Mouse (Mus musculus): ENCODE data around the gene Akna. TPM values are rescaled to one million over a fixed set of nuclear protein-coding genes. Genes with fewer than 3 reads are reported as not detected.

Akna gene
- total and polyA plus RNA-seq, 3 experiments: 6.5 to 37.5 (median 28.0) TPM

DNA sequence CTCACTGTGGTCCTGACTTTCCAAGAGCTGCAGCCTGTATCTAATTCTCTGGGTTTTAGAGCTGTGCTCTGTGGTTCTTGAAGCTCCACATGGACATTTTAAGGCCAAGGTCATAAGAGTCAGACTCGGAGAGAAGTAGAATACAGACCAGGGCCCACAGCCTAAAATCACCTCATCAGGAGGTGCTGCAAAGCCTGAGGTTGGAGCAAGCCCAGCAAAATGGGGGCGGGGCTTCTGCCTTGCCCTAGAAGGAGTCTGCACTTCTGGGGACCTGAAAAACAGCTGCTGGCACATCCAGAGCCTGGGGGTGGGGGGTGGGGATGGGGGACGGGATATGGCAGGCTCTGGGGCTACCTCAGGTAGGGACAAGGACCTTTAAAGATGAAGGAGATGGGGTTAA lies 27.2 kb upstream of the Akna start:
- peaks cover 0 to 38% of the 10 kb centered on the region in 2 experiments for H3K36me3 ChIP-seq (replicated peaks in 1 of 2; ENCODE audit: control insufficient read depth in 1 of 2, insufficient read depth in 1 of 2, low read length in 1 of 2)
- no peak overlapping the region for H3K27ac ChIP-seq (ENCODE audit: insufficient read depth, low read depth)
- H3K4me3 ChIP-seq (replicated peaks in 1 of 3; ENCODE audit: low read depth in 2 of 3, low read length in 2 of 3, poor library complexity in 1 of 3): no peak overlapping the region
- no peaks in the 10 kb centered on the region for H3K9me3 ChIP-seq (replicated peaks; ENCODE audit: low read length)
- dilution Hi-C loops (cut with MboI; ENCODE audit: extremely low pct_ligation_motif_present, extremely low pct_unique_long_range_greater_than_20kb, low sequenced_read_pairs) (no loop called here), in situ Hi-C loops (cut with MboI; ENCODE audit: low pct_ligation_motif_present, low pct_unique_long_range_greater_than_20kb, low sequenced_read_pairs) (no loop called here)
- DNase-seq (ENCODE audit: extremely low read depth): no peak
- no peak overlapping the region for H3K9ac ChIP-seq (ENCODE audit: insufficient read depth, low read depth)
- H3K4me1 ChIP-seq (ENCODE audit: control insufficient read depth in 1 of 2, insufficient read depth in 2 of 2): peaks cover 5 to 21% of the 10 kb centered on the region in 2 experiments; a peak in 2 of 4 replicates
- no peaks in the 10 kb centered on the region for H3K27me3 ChIP-seq (replicated peaks)
- TF ChIP-seq USF2 (conservative IDR thresholded peaks at IDR 0.05; ENCODE audit: low read depth, low read length): no peak
- no peak for TF ChIP-seq ETS1 (conservative IDR thresholded peaks at IDR 0.05; ENCODE audit: low read depth, low read length)
- TF ChIP-seq ZC3H11A (IDR thresholded peaks at IDR 0.05; ENCODE audit: low read depth, low read length): no peak
- no peak for TF ChIP-seq ZKSCAN1 (IDR thresholded peaks at IDR 0.05; ENCODE audit: borderline replicate concordance, low read depth, low read length)
- no peak for TF ChIP-seq USF1 (IDR thresholded peaks at IDR 0.05; ENCODE audit: low read depth, low read length)
- no peak for TF ChIP-seq TBP (conservative IDR thresholded peaks at IDR 0.05; ENCODE audit: low read depth, low read length)
- no peak for TF ChIP-seq MAX (IDR thresholded peaks at IDR 0.05; ENCODE audit: low read length)
- TF ChIP-seq IRF4 (IDR thresholded peaks at IDR 0.05; ENCODE audit: low read depth, low read length): no peak
- TF ChIP-seq POLR2AphosphoS2 (IDR thresholded peaks at IDR 0.05; ENCODE audit: low read depth, low read length): no peak
- TF ChIP-seq NELFE (IDR thresholded peaks at IDR 0.05; ENCODE audit: low read depth, low read length): no peak
- no peak for TF ChIP-seq PAX5 (IDR thresholded peaks at IDR 0.05; ENCODE audit: low read length)
- TF ChIP-seq ZNF384 (IDR thresholded peaks at IDR 0.05; ENCODE audit: low read depth, low read length): no peak
- no peak for TF ChIP-seq MXI1 (IDR thresholded peaks at IDR 0.05; ENCODE audit: low read depth, low read length)
- TF ChIP-seq E2F4 (IDR thresholded peaks at IDR 0.05; ENCODE audit: insufficient replicate concordance, low read depth, low read length): no peak
- TF ChIP-seq TCF12 (IDR thresholded peaks at IDR 0.05; ENCODE audit: low read depth, low read length): no peak
- no peak for TF ChIP-seq MEF2A (IDR thresholded peaks at IDR 0.05; ENCODE audit: borderline replicate concordance, low read depth, low read length)
- TF ChIP-seq MAZ (IDR thresholded peaks at IDR 0.05; ENCODE audit: low read depth, low read length): no peak
- no peak for TF ChIP-seq ZMIZ1 (IDR thresholded peaks at IDR 0.05; ENCODE audit: low read depth, low read length)
- TF ChIP-seq SMC3 (IDR thresholded peaks at IDR 0.05; ENCODE audit: low read depth, low read length): no peak
- no peak overlapping the region for H3K4me2 ChIP-seq (ENCODE audit: insufficient read depth, low read depth, poor library complexity, severe bottlenecking)
- no peaks in the 10 kb centered on the region for H3K79me2 ChIP-seq (replicated peaks; ENCODE audit: control insufficient read depth, extremely low read depth, insufficient read depth, poor library complexity, severe bottlenecking)

DNA sequence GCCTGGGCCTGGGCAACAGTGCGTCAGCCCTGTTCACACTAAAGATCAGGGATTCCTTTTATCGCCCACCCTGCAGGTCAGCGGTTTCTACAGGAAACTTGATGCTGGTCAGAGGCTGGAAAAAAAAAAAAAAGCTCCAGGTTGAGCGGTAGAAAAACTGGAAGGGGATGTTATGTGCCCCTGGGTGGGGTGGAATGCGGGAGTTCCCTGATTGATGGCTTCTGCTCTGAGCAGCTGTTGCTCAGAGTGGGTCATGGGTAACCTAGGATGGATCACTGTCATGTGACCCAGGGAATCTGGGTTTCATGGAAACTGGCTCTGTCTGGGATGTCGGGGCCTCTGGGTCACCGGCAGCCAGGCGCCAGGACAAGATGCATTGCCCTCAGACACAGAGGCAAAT lies 23.2 kb upstream of the Akna start:
- dilution Hi-C loops (cut with MboI; ENCODE audit: extremely low pct_ligation_motif_present, extremely low pct_unique_long_range_greater_than_20kb, low sequenced_read_pairs) (no loop called here), in situ Hi-C loops (cut with MboI; ENCODE audit: low pct_ligation_motif_present, low pct_unique_long_range_greater_than_20kb, low sequenced_read_pairs) (loop anchor here (5.0 kb wide), 2 partner anchors 66 to 136 kb away; no protein-coding TSS in a partner anchor)
- Histone ChIP-seq H3K4me3 (replicated peaks in 1 of 3; ENCODE audit: low read depth in 2 of 3, low read length in 2 of 3, poor library complexity in 1 of 3) (no peak overlapping the region), H3K36me3 (replicated peaks in 1 of 2; ENCODE audit: control insufficient read depth in 1 of 2, insufficient read depth in 1 of 2, low read length in 1 of 2) (peaks cover 0 to 14% of the 10 kb centered on the region in 2 experiments), H3K27me3 (replicated peaks) (no peaks in the 10 kb centered on the region), H3K27ac (ENCODE audit: insufficient read depth, low read depth) (no peak overlapping the region), H3K4me1 (ENCODE audit: control insufficient read depth in 1 of 2, insufficient read depth in 2 of 2) (peaks cover 8 to 40% of the 10 kb centered on the region in 2 experiments; a peak in 2 of 4 replicates), H3K9ac (ENCODE audit: insufficient read depth, low read depth) (no peak overlapping the region), H3K79me2 (replicated peaks; ENCODE audit: control insufficient read depth, extremely low read depth, insufficient read depth, poor library complexity, severe bottlenecking) (no peaks in the 10 kb centered on the region), H3K4me2 (ENCODE audit: insufficient read depth, low read depth, poor library complexity, severe bottlenecking) (no peak overlapping the region), H3K9me3 (replicated peaks; ENCODE audit: low read length) (no peaks in the 10 kb centered on the region)
- DNase-seq (ENCODE audit: extremely low read depth): no peak
- TF ChIP-seq CHD1 (IDR thresholded peaks at IDR 0.05; ENCODE audit: low read depth, low read length) (no peak), MAFK (IDR thresholded peaks at IDR 0.05; ENCODE audit: insufficient replicate concordance, low read length) (no peak), JUN (IDR thresholded peaks at IDR 0.05; ENCODE audit: insufficient read depth, low read depth, low read length) (no peak), MAZ (IDR thresholded peaks at IDR 0.05; ENCODE audit: low read depth, low read length) (no peak), UBTF (IDR thresholded peaks at IDR 0.05; ENCODE audit: low read depth, low read length) (no peak), POLR2A (IDR thresholded peaks at IDR 0.05; ENCODE audit: low read depth, low read length) (no peak), MAX (IDR thresholded peaks at IDR 0.05; ENCODE audit: low read length) (no peak), USF2 (conservative IDR thresholded peaks at IDR 0.05; ENCODE audit: low read depth, low read length) (no peak), SMC3 (IDR thresholded peaks at IDR 0.05; ENCODE audit: low read depth, low read length) (no peak), POLR2AphosphoS2 (IDR thresholded peaks at IDR 0.05; ENCODE audit: low read depth, low read length) (no peak), ELF1 (IDR thresholded peaks at IDR 0.05; ENCODE audit: low read depth, low read length) (no peak), KAT2A (IDR thresholded peaks at IDR 0.05; ENCODE audit: insufficient replicate concordance, low read length) (no peak), TBP (conservative IDR thresholded peaks at IDR 0.05; ENCODE audit: low read depth, low read length) (no peak), NELFE (IDR thresholded peaks at IDR 0.05; ENCODE audit: low read depth, low read length) (no peak), PAX5 (IDR thresholded peaks at IDR 0.05; ENCODE audit: low read length) (no peak), CTCF (conservative IDR thresholded peaks at IDR 0.05 in 1 of 2, IDR thresholded peaks at IDR 0.05 in 1 of 2; ENCODE audit: low read depth in 2 of 2, low read length in 2 of 2) (no peak), SIN3A (IDR thresholded peaks at IDR 0.05; ENCODE audit: low read length) (no peak), EP300 (IDR thresholded peaks at IDR 0.05; ENCODE audit: low read length) (no peak), E2F4 (IDR thresholded peaks at IDR 0.05; ENCODE audit: insufficient replicate concordance, low read depth, low read length) (no peak)

Data from CH12.LX (cell line).